Mouse (Mus musculus): ENCODE measurements around the gene Tfdp2.

DNA sequence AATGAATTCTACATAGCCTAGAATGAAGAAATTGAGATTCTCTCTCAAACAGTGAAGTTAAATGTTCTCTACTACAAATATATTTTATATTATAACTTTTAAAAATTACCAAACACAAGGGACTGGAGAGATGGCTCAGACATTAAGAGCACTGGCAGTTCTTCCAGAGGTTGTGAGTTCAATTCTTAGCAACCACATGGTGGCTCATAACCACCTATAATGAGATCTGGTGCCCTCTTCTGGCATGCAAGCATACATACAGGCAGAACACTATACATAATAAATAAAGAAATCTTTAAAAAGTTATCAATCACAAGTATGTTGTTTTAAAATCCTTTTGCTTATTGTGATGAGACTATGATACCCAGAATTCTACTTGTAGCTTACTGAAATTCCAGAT lies 21.7 kb downstream of the Tfdp2 start:
- TF ChIP-seq FLI1 (IDR thresholded peaks at IDR 0.05; ENCODE audit: low read length) (no peak), GATA1 (IDR thresholded peaks at IDR 0.05; ENCODE audit: borderline replicate concordance, low read length) (no peak)
